Mouse (Mus musculus) CH12.LX (cell line): ENCODE measurements around the gene Agap1.

Experiments
- ETS1 ChIP-seq: conservative IDR thresholded peaks from 2 replicates; pipeline ENCODE4 v1.6.1; 2012; ENCODE audit warnings: low read depth, mild to moderate bottlenecking, inconsistent platforms, low read length, improper control_type of control experiment, moderate library complexity
- JUN ChIP-seq: IDR thresholded peaks from 2 replicates; pipeline ENCODE4 v1.6.1; 2011; ENCODE audit warnings: low read depth, mild to moderate bottlenecking, low read length, improper control_type of control experiment, moderate library complexity; ENCODE audit not compliant: insufficient read depth
- MAFK ChIP-seq: IDR thresholded peaks from 2 replicates; pipeline ENCODE4 v1.6.1; 2011; ENCODE audit warnings: low read length, improper control_type of control experiment; ENCODE audit not compliant: insufficient replicate concordance
- MAX ChIP-seq: IDR thresholded peaks from 2 replicates; pipeline ENCODE4 v1.6.1; 2011; ENCODE audit warnings: low read length, improper control_type of control experiment
- POLR2A ChIP-seq: IDR thresholded peaks from 2 replicates; pipeline ENCODE4 v1.6.1; 2011; ENCODE audit warnings: low read depth, mild to moderate bottlenecking, improper control_type of control experiment, low read length

DNA sequence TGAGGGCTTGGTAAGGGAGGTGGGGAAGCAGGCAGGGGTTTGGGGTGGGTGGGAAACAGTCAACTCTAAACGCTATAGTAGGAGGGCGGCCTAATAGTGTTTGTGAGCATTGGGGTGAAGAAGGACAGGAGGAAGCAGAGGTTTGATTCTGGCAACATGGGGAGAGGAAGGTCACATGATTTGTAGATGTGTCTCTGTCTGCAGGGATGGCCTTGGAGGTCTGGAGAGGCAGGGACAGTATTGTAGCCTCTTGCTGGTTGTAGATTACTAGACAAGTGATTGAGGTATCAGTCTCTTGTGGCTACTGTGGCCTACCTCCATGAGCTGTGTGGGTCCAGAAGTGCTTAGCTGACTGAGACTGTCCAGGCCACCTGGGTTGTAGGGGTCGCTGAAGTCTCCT is 13.5 kb downstream of the Agap1 start:
- no peak for TF ChIP-seq POLR2A
- no peak for TF ChIP-seq JUN
- no peak for TF ChIP-seq MAX
- no peak for TF ChIP-seq ETS1
- no peak for TF ChIP-seq MAFK
